Mouse (Mus musculus): Measurements from ENCODE around the gene Rplp0. TPM values are rescaled to one million over a fixed set of nuclear protein-coding genes. Genes with fewer than 3 reads are reported as not detected.

The Rplp0 gene
- total and polyA plus RNA-seq, 2 experiments from 2014 or later = 796 to 1,861 TPM

DNA sequence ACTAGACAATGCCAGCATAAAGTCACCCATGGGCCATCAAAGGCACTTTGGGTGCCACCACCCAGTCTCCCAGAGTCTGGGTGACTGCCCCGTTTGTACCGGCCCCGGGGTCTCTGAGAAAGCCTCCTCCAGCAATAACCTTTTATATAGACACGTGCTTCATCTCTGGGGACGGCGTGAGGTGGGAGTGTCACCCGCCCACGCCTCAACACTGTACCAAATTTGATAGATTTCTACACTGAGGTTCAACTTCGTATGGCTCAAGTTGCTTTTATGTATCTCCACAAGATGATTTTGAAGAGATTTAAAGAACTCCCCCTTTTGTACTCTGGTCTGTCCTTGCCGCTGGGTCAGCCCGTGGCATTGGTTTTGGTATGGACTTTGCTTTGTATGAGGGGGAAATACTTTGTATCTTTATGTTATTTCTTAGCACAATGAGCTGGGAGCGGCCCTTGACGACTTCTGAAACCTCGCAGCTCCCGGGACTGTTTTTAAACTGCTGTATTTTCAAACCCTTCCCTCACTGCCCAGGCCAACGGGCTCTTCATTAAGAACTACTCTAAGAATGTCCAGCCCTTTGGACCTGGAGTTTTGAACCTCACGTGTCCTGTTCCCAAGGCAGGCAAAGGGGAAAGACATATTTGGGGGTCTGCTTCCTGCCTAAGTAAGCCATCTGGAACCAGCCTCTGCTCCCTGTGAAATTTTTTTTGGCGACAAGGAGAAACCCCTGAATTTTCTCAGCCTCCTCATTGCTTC lies 4.6 kb upstream of the Rplp0 start:
- no peak overlapping the region for H3K4me3 ChIP-seq (ENCODE audit: low read length)
- H3K36me3 ChIP-seq (ENCODE audit: insufficient read depth, low read length) = peaks cover 32% of the 10 kb centered on the region; the same call in 1 of the 2 replicates
- H3K27ac ChIP-seq = no peak overlapping the region
- no peaks in the 10 kb centered on the region for H3K4me1 ChIP-seq (ENCODE audit: insufficient read depth, low read length)
- no peaks in the 10 kb centered on the region for H3K9me3 ChIP-seq (ENCODE audit: low read length)
- 92% methylated on average over 18 of the region's 18 CpGs for WGBS
- H3K4me2 ChIP-seq (ENCODE audit: low read depth, low read length) = no peak overlapping the region
- no peak for TF ChIP-seq CTCF (IDR thresholded peaks at IDR 0.05; ENCODE audit: low read depth)
- ATAC-seq = no peak
- no peak for DNase-seq (ENCODE audit: low spot score)
- H3K27me3 ChIP-seq (ENCODE audit: insufficient read depth, low read length) = no peaks in the 10 kb centered on the region
- no peak overlapping the region for H3K9ac ChIP-seq (replicated peaks; ENCODE audit: low read length)

DNA sequence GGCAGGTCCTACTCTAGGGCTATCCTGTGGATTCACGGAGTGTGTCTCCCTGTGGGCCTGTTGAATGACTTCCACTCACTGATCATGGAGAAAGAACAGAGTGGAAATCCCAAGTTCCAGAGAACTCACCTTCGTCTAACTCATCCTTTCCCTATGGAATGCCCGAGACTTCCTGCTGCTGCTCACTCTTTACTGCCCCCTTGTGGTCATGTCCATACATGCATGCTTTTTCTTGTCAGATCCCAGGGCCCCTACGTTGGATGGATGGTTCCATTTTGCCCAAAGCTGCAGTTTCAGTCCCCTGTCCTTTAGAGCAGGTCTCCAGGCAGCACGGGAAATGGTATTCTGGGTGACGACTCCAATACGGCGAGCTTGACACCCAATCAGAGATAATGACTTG lies 3.0 kb upstream of the Rplp0 start:
- peak; percentile 99 for TF ChIP-seq CTCF (IDR thresholded peaks at IDR 0.05; ENCODE audit: low read depth)
- ATAC-seq (no peak), DNase-seq (ENCODE audit: low spot score) (peak; percentile 83)
- 10% methylated on average over 8 of the region's 8 CpGs for WGBS
- Histone ChIP-seq H3K36me3 (ENCODE audit: insufficient read depth, low read length) (peaks cover 28% of the 10 kb centered on the region; the same call in 1 of the 2 replicates), H3K27ac (no peak overlapping the region), H3K9me3 (ENCODE audit: low read length) (no peaks in the 10 kb centered on the region), H3K4me3 (ENCODE audit: low read length) (no peak overlapping the region), H3K27me3 (ENCODE audit: insufficient read depth, low read length) (no peaks in the 10 kb centered on the region), H3K4me2 (ENCODE audit: low read depth, low read length) (no peak overlapping the region), H3K4me1 (ENCODE audit: insufficient read depth, low read length) (peaks cover 4% of the 10 kb centered on the region; the same call in 1 of the 2 replicates), H3K9ac (replicated peaks; ENCODE audit: low read length) (no peak overlapping the region)

DNA sequence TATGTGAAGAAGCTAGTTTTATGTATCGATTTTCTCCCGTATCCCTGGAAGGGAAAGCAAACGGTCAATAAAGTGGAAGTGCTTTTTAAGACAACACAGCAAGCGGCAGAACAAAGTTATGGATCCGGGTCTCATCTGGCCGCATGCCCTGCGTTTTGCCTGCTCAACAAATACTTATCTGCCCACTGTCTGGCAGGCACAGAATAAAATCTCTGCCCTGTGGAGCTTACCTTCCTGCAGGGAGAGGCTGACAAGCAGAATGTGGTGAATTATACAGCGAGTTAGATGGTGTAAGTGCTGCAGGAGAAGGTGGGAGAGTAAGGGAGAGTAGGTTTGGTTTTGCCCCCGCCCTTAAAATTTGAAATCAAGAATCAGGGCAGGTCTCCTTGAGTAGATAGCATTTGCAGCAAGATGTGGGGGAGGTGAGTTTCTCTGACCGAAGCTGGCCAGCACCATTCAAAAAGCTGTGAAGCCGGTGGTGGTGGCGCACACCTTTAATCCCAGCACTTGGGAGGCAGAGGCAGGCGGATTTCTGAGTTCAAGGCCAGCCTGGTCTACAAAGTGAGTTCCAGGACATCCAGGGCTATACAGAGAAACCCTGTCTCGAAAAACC lies 979 bp upstream of the Rplp0 start:
- H3K4me2 ChIP-seq (ENCODE audit: low read depth, low read length) = no peak overlapping the region
- H3K9me3 ChIP-seq (ENCODE audit: low read length) = no peaks in the 10 kb centered on the region
- H3K4me1 ChIP-seq (ENCODE audit: insufficient read depth, low read length) = peaks cover 4% of the 10 kb centered on the region; the same call in 1 of the 2 replicates
- no peak overlapping the region for H3K4me3 ChIP-seq (ENCODE audit: low read length)
- H3K36me3 ChIP-seq (ENCODE audit: insufficient read depth, low read length) = peaks cover 29% of the 10 kb centered on the region
- WGBS = 91% methylated on average over 14 of the region's 14 CpGs
- TF ChIP-seq CTCF (IDR thresholded peaks at IDR 0.05; ENCODE audit: low read depth) = no peak
- no peaks in the 10 kb centered on the region for H3K27me3 ChIP-seq (ENCODE audit: insufficient read depth, low read length)
- ATAC-seq (no peak), DNase-seq (ENCODE audit: low spot score) (no peak)
- H3K27ac ChIP-seq = no peak overlapping the region
- H3K9ac ChIP-seq (replicated peaks; ENCODE audit: low read length) = no peak overlapping the region

DNA sequence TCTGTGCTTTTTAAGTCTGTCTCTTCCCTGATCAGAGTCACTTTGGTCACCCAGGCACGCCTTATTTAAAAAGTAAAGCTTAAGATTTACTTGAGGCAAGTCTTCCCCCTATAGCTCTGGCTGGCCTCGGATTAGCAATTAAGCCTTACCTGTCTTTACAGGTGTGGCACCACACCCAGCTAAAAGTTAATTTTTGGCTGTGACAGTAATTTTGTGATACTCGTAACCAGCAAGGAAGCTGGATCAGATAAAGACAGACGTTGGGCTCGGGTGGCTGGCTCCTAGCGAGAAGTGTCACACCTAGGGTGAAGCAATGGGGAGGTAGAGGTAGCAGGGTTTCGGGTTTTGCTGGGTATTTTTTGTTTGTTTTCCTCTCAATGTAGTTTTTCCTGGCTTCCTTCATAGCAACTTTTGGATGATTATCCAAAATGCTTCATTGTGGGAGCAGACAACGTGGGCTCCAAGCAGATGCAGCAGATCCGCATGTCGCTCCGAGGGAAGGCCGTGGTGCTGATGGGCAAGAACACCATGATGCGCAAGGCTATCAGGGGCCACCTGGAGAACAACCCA lies 1.2 kb downstream of the Rplp0 start:
- Histone ChIP-seq H3K9me3 (ENCODE audit: low read length) (no peaks in the 10 kb centered on the region), H3K4me3 (ENCODE audit: low read length) (peak overlapping the region; percentile 75), H3K27me3 (ENCODE audit: insufficient read depth, low read length) (no peaks in the 10 kb centered on the region), H3K36me3 (ENCODE audit: insufficient read depth, low read length) (peaks cover 25% of the 10 kb centered on the region), H3K9ac (replicated peaks; ENCODE audit: low read length) (peak overlapping the region; percentile 95), H3K4me2 (ENCODE audit: low read depth, low read length) (peak overlapping the region; percentile 74), H3K27ac (no peak overlapping the region), H3K4me1 (ENCODE audit: insufficient read depth, low read length) (peaks cover 4% of the 10 kb centered on the region; the same call in 1 of the 2 replicates)
- TF ChIP-seq CTCF (IDR thresholded peaks at IDR 0.05; ENCODE audit: low read depth) = no peak
- DNase-seq (ENCODE audit: low spot score) (no peak), ATAC-seq (no peak)
- WGBS = 42% methylated on average over 13 of the region's 13 CpGs

DNA sequence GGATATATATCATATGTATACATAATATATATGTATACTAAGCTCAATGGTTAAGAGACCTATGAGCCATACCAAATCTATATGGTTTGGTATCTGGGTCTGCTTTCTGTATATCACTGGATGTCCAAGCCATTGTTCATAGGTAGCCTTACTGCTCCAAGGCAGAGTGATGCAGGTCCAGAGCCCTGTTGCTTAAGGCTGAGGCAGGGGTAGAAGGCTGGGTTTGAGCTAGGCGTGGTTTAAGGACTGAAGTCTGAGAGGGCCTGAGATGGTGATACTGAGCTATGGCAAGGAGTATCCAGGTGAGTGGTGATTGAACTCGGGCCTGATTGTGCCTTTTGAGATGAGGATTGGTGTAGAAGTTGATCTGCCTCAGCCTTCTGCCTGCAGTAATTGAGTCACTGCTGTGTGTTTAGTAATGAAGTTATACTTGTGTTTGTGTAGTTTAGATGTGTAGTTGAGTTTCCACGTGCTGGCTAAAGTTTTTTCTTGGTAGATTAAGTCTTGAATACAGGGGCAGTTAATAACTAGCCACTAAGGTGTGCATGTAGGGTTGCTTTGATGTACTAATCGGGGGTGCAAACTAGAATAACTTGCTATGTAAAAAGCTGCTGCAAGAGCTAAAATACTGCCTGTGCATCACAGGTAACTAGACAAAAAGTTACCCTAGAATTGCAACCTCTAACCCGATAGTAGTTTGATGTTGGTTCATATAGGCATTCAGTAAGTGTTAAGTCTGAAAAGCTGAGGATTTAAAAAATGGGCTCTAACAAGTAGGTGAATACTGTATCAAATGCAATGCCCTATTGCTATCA lies 4.7 kb downstream of the Rplp0 start:
- Histone ChIP-seq H3K4me2 (ENCODE audit: low read depth, low read length) (peak overlapping the region; percentile 67), H3K36me3 (ENCODE audit: insufficient read depth, low read length) (peaks cover 25% of the 10 kb centered on the region), H3K4me1 (ENCODE audit: insufficient read depth, low read length) (peaks cover 10% of the 10 kb centered on the region; the same call in 1 of the 2 replicates), H3K27ac (peak overlapping the region; percentile 83; the same call in 1 of the 2 replicates), H3K4me3 (ENCODE audit: low read length) (peak overlapping the region; percentile 96; the same call in 1 of the 2 replicates), H3K27me3 (ENCODE audit: insufficient read depth, low read length) (no peaks in the 10 kb centered on the region), H3K9ac (replicated peaks; ENCODE audit: low read length) (peak overlapping the region; percentile 97), H3K9me3 (ENCODE audit: low read length) (no peaks in the 10 kb centered on the region)
- ATAC-seq (no peak), DNase-seq (ENCODE audit: low spot score) (no peak)
- 50% methylated on average over 5 of the region's 5 CpGs for WGBS
- TF ChIP-seq CTCF (IDR thresholded peaks at IDR 0.05; ENCODE audit: low read depth) = no peak

DNA sequence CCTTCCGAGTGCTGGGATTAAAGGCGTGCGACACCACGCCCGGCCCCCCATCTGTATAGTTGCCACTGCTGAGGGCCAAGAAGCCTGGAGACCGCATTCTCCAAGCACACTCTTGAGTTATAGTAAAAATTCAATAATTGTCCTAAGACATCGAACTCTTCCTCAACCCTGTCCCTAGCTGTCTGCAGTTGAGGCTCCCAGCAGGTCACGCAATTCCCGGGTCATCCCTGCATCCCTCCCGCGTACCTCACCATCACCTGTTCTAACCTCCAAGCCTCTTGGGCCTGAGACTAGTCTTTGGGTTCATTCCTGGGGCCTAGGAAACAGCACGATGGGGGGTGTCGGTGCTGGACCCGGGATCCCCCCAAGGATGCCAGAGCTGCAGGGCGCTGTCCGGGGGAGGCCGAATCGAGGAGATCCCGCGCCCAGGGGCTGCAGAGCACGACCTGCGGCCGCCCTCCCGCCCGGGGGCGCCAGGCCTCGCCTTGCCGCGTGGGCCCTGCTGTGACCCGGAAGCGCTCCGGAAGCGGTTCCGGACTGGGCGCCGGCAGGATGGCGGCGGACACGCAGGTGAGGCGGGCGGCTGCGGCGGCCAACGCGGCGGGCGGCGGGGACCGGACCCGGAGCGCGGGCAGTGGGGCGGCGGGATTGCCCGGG lies 5.6 kb downstream of the Rplp0 start, which contains the start of gene Gcn1l1:
Gene Gcn1l1, plus strand, starts transcription at position 518 of the 657 bp plus-strand sequence.
- Histone ChIP-seq H3K27me3 (ENCODE audit: insufficient read depth, low read length) (no peaks in the 10 kb centered on the region), H3K9ac (replicated peaks; ENCODE audit: low read length) (peak within 1 kb of the TSS; percentile 97), H3K36me3 (ENCODE audit: insufficient read depth, low read length) (peaks cover 25% of the 10 kb centered on the region), H3K27ac (peak within 1 kb of the TSS; percentile 83), H3K4me3 (ENCODE audit: low read length) (peak within 1 kb of the TSS; percentile 96), H3K9me3 (ENCODE audit: low read length) (no peaks in the 10 kb centered on the region), H3K4me1 (ENCODE audit: insufficient read depth, low read length) (peaks cover 10% of the 10 kb centered on the region; the same call in 1 of the 2 replicates), H3K4me2 (ENCODE audit: low read depth, low read length) (peak within 1 kb of the TSS; percentile 67)
- ATAC-seq (peak; percentile 89), DNase-seq (ENCODE audit: low spot score) (peak; percentile 88)
- WGBS = 2% methylated on average over 52 of the region's 55 CpGs
- peak; percentile 12; the same call in 1 of the 2 replicates for TF ChIP-seq CTCF (IDR thresholded peaks at IDR 0.05; ENCODE audit: low read depth)
